Mouse (Mus musculus) G1E (cell line): ENCODE data around the gene Zfp507. TPM values are rescaled to one million over a fixed set of nuclear protein-coding genes. Genes with fewer than 3 reads are reported as not detected.

Source experiments
- ATAC-seq: 2 replicates; pipeline ENCODE4 v1.8.0; 2016; ENCODE audit warnings: mild to moderate bottlenecking; ENCODE audit not compliant: insufficient number of reproducible peaks, poor library complexity, low FRiP score, severe bottlenecking; ENCODE audit errors: extremely low read depth
- DNase-seq: peaks from one replicate; pipeline ENCODE4 v3.0.0; 2012; ENCODE audit warnings: low spot score
- H3K27me3 ChIP-seq: 2 replicates; pipeline ENCODE4 v1.6.1; 2012; ENCODE audit warnings: mild to moderate bottlenecking, low read length, inconsistent platforms; ENCODE audit not compliant: insufficient read depth
- H3K36me3 ChIP-seq: replicated peaks from 2 replicates; pipeline ENCODE3; 2012; ENCODE audit warnings: mild to moderate bottlenecking, inconsistent platforms
- H3K4me1 ChIP-seq: 2 replicates; pipeline ENCODE4 v1.6.1; 2012; ENCODE audit warnings: low read depth, low read length, inconsistent platforms, mixed read lengths; ENCODE audit not compliant: insufficient read depth
- H3K4me3 ChIP-seq: 2 replicates; pipeline ENCODE4 v1.5.1; 2012; ENCODE audit warnings: low read depth, mild to moderate bottlenecking, inconsistent platforms, low read length, moderate library complexity, mixed read lengths
- H3K9me3 ChIP-seq: replicated peaks from 2 replicates; pipeline ENCODE4 v1.6.1; 2012; ENCODE audit warnings: inconsistent platforms
- CTCF ChIP-seq: IDR thresholded peaks from 2 replicates; pipeline ENCODE4 v1.5.1; 2012; ENCODE audit warnings: low read depth, low read length, inconsistent platforms, mixed read lengths
- GATA1 ChIP-seq: IDR thresholded peaks from 2 replicates; pipeline ENCODE4 v1.6.1; 2012; ENCODE audit warnings: borderline replicate concordance, low read length, inconsistent platforms, mixed read lengths
- GATA2 ChIP-seq: IDR thresholded peaks from 2 replicates; pipeline ENCODE4 v1.6.1; 2012; ENCODE audit warnings: low read depth, low read length, inconsistent platforms, borderline replicate concordance
- POLR2AphosphoS5 ChIP-seq: IDR thresholded peaks from 2 replicates; pipeline ENCODE4 v1.6.1; 2012; ENCODE audit warnings: low read depth, low read length, inconsistent platforms; ENCODE audit not compliant: insufficient replicate concordance
- TAL1 ChIP-seq: conservative IDR thresholded peaks from 2 replicates; pipeline ENCODE4 v1.6.1; 2012; ENCODE audit warnings: low read depth, low read length, inconsistent platforms, mixed read lengths
- polyA plus RNA-seq: library from polyadenylated mRNA; stranded (reverse); fragments of >175 nt; gene quantifications from 2 replicates; pipeline ENCODE4 v1.2.3, GENCODE M21; 2012
- total RNA-seq, 2 experiments: library from RNA; stranded (forward) in 1 of 2; stranded (reverse) in 1 of 2; fragments of 200-1000 nt in 1 of 2; fragments of >200 nt in 1 of 2; fragmentation: Nextera tagmentation in 1 of 2; gene quantifications; 2 replicates each; pipeline ENCODE4 v1.2.3; 2014 to 2017

Gene Zfp507
- total and polyA plus RNA-seq, 3 experiments: 8.9 to 48.1 (median 38.4) TPM

DNA sequence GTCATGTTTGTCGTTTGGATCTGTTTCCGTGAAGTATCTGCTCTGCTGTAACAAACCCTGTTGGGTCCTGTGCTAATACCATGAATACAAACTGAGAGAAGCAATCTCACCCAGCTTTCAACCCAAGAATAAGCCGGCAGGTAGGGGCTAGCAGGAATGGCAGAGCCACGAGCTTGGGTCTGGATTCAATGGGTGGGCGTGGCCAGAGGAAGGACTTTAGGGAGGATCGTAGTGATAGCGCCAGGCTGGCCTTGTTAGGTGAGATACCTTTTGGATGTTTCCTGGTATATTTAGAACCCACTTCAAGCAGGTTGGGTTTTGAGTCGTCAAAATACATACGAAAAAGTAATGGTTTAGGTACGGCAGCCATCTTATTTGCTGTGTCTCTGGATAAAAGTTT lies 1.4 kb upstream of the Zfp507 start:
- Histone ChIP-seq H3K27me3 (peaks cover 11% of the 10 kb centered on the region), H3K9me3 (no peaks in the 10 kb centered on the region), H3K4me1 (peaks cover 20% of the 10 kb centered on the region), H3K36me3 (peaks cover 22% of the 10 kb centered on the region), H3K4me3 (no peak overlapping the region)
- TF ChIP-seq GATA1: no peak
- TF ChIP-seq GATA2: no peak
- no peak for TF ChIP-seq TAL1
- no peak for TF ChIP-seq POLR2AphosphoS5
- TF ChIP-seq CTCF: no peak
- DNase-seq (no peak), ATAC-seq (no peak)

DNA sequence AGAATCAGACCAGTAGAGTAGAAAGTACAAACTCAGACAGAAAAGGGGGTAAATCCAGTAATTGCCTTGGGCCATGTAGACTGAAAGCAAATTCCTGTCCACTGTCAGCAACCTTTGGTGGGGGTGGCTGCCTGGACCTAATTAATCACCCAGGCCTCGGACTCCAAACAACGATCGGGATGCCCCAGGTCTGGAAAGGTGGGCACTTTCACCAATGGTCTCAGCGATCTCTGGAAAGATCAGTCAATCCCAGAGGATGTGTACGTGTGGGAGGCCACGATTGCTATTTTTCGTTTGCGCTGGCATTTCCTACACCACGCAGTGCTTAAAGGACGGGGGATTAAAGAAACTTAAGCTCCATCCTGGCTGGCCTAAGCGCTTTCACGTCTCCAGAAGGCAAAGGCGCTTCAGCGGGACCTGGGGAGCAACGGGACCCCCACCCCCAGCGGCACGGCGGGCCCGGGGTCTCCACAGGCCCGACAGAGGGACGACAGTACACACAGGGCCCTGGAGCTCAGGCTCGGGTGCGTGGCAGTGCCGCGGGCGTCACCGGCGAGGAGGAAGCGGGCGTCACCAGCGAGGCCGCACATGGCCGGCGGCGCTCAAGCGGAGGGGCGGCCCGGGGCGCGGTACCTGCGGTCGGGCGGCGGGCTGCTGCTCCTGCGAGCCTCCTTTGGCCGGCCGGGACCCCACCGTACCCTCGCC lies 450 bp downstream of the Zfp507 start:
- DNase-seq: peak; percentile 49
- no peaks in the 10 kb centered on the region for H3K9me3 ChIP-seq
- peaks cover 39% of the 10 kb centered on the region for H3K36me3 ChIP-seq
- H3K27me3 ChIP-seq: peaks cover 11% of the 10 kb centered on the region
- no peak for TF ChIP-seq GATA1
- TF ChIP-seq POLR2AphosphoS5: no peak
- no peak for TF ChIP-seq CTCF
- TF ChIP-seq GATA2: no peak
- TF ChIP-seq TAL1: no peak
- 0 out of 2 replicates have a peak, but pooled peaks have one; percentile 3 for ATAC-seq
- H3K4me3 ChIP-seq: peak overlapping the region; percentile 93
- peaks cover 33% of the 10 kb centered on the region for H3K4me1 ChIP-seq

DNA sequence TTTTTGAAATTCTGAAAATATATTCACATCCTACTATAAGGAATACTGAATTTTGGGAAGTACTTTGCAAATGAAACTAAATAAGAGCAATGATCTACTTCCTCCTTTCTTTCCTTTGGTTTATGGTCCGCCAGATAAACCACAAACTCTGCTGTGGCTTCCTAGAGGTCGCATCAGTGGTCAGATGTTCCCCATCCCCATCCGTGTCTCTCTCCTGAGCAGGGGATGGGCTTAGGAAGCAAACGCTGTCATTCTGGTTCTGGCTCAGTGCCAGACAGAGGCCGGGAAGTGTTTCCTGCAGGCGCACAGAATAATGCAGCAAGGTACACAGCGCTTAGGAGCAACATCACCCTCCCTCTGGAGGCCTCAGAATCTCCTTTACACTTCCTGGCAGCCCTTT lies 6.7 kb downstream of the Zfp507 start:
- ATAC-seq: peak; percentile 56
- DNase-seq: peak; percentile 45
- TF ChIP-seq POLR2AphosphoS5 (no peak), CTCF (no peak), TAL1 (no peak), GATA1 (no peak), GATA2 (no peak)
- Histone ChIP-seq H3K4me3 (peak overlapping the region; percentile 41; the same call in 1 of the 2 replicates), H3K4me1 (peaks cover 72% of the 10 kb centered on the region), H3K36me3 (peaks cover 94% of the 10 kb centered on the region), H3K9me3 (no peaks in the 10 kb centered on the region), H3K27me3 (no peaks in the 10 kb centered on the region)

DNA sequence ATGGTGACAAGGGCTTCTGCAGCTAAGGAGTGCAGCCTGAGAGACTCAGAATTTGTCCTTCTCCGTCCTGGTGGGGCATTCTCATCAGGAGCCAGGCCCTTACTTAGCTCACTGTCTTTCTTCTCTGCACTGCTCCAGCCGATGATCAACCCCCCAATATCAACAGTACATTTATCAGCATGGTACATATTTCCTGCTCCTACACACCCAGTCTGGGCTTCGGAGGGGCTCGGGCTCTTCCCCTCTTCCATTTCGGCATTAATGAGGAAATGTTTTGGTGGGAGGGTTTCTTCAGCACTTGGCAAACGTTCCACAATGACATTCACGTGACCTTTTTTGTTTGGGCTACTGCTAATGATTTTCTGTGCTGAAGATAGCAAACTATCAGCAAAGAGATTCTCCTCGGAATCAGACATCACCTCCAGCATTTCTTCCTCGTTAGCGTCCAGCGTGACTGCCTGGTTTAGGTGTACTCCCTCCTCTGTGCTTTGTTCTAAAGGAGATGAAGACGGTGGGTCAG lies 8.6 kb downstream of the Zfp507 start:
- ATAC-seq: no peak
- Histone ChIP-seq H3K4me1 (peaks cover 68% of the 10 kb centered on the region), H3K4me3 (no peak overlapping the region), H3K27me3 (no peaks in the 10 kb centered on the region), H3K36me3 (peaks cover 94% of the 10 kb centered on the region), H3K9me3 (no peaks in the 10 kb centered on the region)
- no peak for TF ChIP-seq CTCF
- no peak for TF ChIP-seq GATA2
- no peak for TF ChIP-seq POLR2AphosphoS5
- TF ChIP-seq GATA1: no peak
- no peak for TF ChIP-seq TAL1
- no peak for DNase-seq

DNA sequence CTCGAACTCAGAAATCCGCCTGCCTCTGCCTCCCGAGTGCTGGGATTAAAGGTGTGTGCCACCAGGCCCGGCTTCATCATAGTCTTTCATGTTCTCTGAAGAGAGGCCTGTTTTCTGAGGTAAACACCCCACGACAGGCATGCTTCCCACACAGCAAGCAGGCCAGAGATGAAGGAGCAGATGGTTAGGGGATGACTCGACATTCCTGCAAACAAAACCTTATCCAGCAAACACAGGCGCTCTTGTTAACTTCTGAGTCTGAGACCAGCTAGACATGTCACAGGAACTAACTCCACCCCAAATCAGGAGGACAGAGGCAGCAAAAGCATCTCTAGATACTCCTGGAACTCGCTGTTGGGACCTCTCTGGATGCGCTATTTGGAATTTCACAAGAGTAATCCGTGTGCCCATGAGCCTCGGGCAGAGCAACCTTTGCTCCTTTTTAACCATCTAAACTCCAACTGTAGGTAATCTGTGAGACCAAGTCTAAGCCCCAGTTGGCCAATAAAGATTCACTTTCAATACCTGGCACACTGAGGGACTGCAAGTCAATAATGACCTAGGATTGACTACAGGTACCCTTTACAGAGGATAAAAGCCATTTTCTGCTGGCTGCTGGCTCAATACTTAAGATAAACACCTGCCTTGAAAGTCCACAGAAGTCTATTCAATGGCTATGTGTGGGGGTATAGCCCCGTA lies 10.5 kb downstream of the Zfp507 start:
- no peaks in the 10 kb centered on the region for H3K9me3 ChIP-seq
- peaks cover 56% of the 10 kb centered on the region for H3K4me1 ChIP-seq
- H3K27me3 ChIP-seq: no peaks in the 10 kb centered on the region
- DNase-seq: peak; percentile 25
- TF ChIP-seq CTCF: no peak
- TF ChIP-seq TAL1: peak; percentile 30; the same call in 1 of the 2 replicates
- ATAC-seq: peak; percentile 72
- peaks cover 93% of the 10 kb centered on the region for H3K36me3 ChIP-seq
- H3K4me3 ChIP-seq: no peak overlapping the region; the same call in 1 of the 2 replicates

DNA sequence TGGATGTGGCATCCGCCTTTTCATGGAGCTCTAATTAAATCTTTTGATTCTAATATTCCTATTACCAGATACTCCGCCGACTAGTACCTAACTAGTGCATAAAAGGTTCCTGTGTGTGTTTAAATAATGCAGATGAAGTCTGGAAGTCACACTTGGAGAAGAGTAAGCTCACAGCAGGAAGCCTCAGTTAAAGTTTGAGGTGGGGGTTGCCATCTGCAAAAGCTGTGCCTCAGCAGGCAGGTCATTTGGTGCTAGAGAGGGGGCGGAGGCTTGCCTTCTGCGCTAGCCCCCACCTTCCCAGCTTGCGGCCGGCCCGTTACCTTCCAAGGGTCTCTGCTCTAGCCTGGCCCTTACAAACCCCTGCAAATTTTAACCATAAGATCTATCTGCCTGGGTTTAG lies 11.9 kb downstream of the Zfp507 start:
- Histone ChIP-seq H3K9me3 (no peaks in the 10 kb centered on the region), H3K36me3 (peaks cover 90% of the 10 kb centered on the region), H3K4me1 (peaks cover 43% of the 10 kb centered on the region), H3K27me3 (no peaks in the 10 kb centered on the region), H3K4me3 (no peak overlapping the region)
- no peak for ATAC-seq
- DNase-seq: no peak
- TF ChIP-seq GATA1: no peak
- no peak for TF ChIP-seq POLR2AphosphoS5
